Mouse (Mus musculus) forebrain, embryonic 14.5 days (tissue): ENCODE results near the gene Cep78. TPM values are rescaled to one million over a fixed set of nuclear protein-coding genes. Genes with fewer than 3 reads are reported as not detected.

ENCODE experiments used
- ATAC-seq: fragments of 200-750 bp; cut with Nextera tagmentation; 2 replicates; pipeline ENCODE4 v1.8.0; 2017; ENCODE audit warnings: mild to moderate bottlenecking, moderate library complexity
- DNase-seq: peaks from one replicate; pipeline ENCODE4 v3.0.0-alpha.2; 2015; ENCODE audit warnings: low spot score
- H3K27ac ChIP-seq: fragments of 300-500 bp; sonication (generic); 2 replicates; pipeline ENCODE4 v1.5.1; 2014; ENCODE audit warnings: low read depth, mild to moderate bottlenecking, control low read depth, low read length, moderate library complexity
- H3K27me3 ChIP-seq: fragments of 300-500 bp; sonication (generic); replicated peaks from 2 replicates; pipeline ENCODE4 v1.6.1; 2014; ENCODE audit warnings: low read length, control low read depth, mixed read lengths; ENCODE audit not compliant: control insufficient read depth, insufficient read depth
- H3K36me3 ChIP-seq: fragments of 300-500 bp; sonication (generic); 2 replicates; pipeline ENCODE4 v1.6.1; 2014; ENCODE audit warnings: low read length, control low read depth; ENCODE audit not compliant: control insufficient read depth, insufficient read depth
- H3K4me1 ChIP-seq: fragments of 300-500 bp; sonication (generic); 2 replicates; pipeline ENCODE4 v1.6.1; 2014; ENCODE audit warnings: antibody characterized with exemption, low read length, control low read depth; ENCODE audit not compliant: control insufficient read depth, insufficient read depth
- H3K4me2 ChIP-seq: fragments of 300-500 bp; sonication (generic); 2 replicates; pipeline ENCODE4 v1.6.1; 2014; ENCODE audit warnings: mild to moderate bottlenecking, control low read depth, low read length
- H3K4me3 ChIP-seq: fragments of 300-500 bp; sonication (generic); 2 replicates; pipeline ENCODE4 v1.5.1; 2014; ENCODE audit warnings: low read depth, low read length, control low read depth
- H3K9ac ChIP-seq: fragments of 300-500 bp; sonication (generic); 2 replicates; pipeline ENCODE4 v1.6.1; 2014; ENCODE audit warnings: mild to moderate bottlenecking, low read length, control low read depth, moderate library complexity
- H3K9me3 ChIP-seq: fragments of 300-500 bp; sonication (generic); replicated peaks from 2 replicates; pipeline ENCODE4 v1.6.1; 2016; ENCODE audit warnings: low read length, control low read depth, mixed read lengths; ENCODE audit not compliant: control insufficient read depth
- WGBS: fragments of 180-500 bp; shearing (Covaris S2); extraction: QIAGEN DNeasy Blood & Tissue Kit; methylation state at CpG from one replicate; pipeline ENCODE4 v1.1.7; 2014; 5-methylcytosine and 5-hydroxymethylcytosine counted together
- polyA plus RNA-seq: library from polyadenylated mRNA; unstranded; fragments of >200 nt; fragmentation: Nextera tagmentation; extraction: Ambion mirVana; gene quantifications from 2 replicates; pipeline ENCODE4 v1.2.1, GENCODE M21; 2014

The Cep78 gene
- polyA plus RNA-seq, 1 experiment from 2014 or later: 36.6 TPM

- H3K4me1 ChIP-seq: no peaks in the 10 kb centered on the region
- no peak overlapping the region for H3K27ac ChIP-seq
- ATAC-seq: no peak
- no peaks in the 10 kb centered on the region for H3K27me3 ChIP-seq
- H3K4me2 ChIP-seq: no peak overlapping the region
- no peaks in the 10 kb centered on the region for H3K9me3 ChIP-seq
- H3K9ac ChIP-seq: no peak overlapping the region
- no peak for DNase-seq
- no peak overlapping the region for H3K4me3 ChIP-seq
- H3K36me3 ChIP-seq: peaks cover 84% of the 10 kb centered on the region
- 92% methylated on average over 1 of the region's 1 CpGs for WGBS
Measured at GRCm38 (mm10) chr19:15910488-15910887, 74.3 kb downstream of the Cep78 start.

DNA sequence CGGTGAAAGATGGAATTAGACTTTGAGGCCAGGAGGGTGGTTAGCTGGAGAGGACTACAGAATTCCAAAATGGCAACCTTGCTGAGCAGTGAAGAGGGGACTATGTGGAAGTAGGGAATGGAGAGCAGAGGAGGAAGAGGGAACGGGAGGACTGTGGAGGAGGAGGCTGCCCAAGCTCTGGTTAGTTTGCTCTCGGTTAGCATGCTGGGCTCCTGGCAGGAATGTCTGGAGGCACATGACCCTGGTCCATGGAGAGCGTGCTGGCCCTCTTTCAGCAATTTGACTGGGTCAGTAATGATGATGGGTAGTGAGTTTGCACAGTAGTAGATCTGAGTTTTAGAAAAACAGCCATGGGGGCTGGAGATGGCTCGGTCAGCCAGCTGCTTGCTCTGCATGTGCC lies 76.8 kb downstream of the Cep78 start:
- H3K4me1 ChIP-seq: peaks cover 5% of the 10 kb centered on the region; the same call in 1 of the 2 replicates
- no peak for ATAC-seq
- H3K36me3 ChIP-seq: peaks cover 67% of the 10 kb centered on the region
- H3K9me3 ChIP-seq: no peaks in the 10 kb centered on the region
- no peak overlapping the region for H3K4me3 ChIP-seq
- no peak overlapping the region for H3K27ac ChIP-seq
- no peaks in the 10 kb centered on the region for H3K27me3 ChIP-seq
- no peak for DNase-seq
- no peak overlapping the region for H3K4me2 ChIP-seq
- no peak overlapping the region for H3K9ac ChIP-seq
- WGBS: 91% methylated on average over 5 of the region's 5 CpGs

Other genes with a start within 250 kb of the Cep78 start
- 128 and 147 TPM in 2 replicates for gene Psat1, start 37.7 kb downstream of the Cep78 start, polyA plus RNA-seq
- 44.8 and 47.6 TPM in 2 replicates for gene Gnaq, start 147.8 kb upstream of the Cep78 start, polyA plus RNA-seq